Mouse (Mus musculus) spleen, adult 2 months (tissue): ENCODE results near the gene Chst11. TPM values are rescaled to one million over a fixed set of nuclear protein-coding genes. Genes with fewer than 3 reads are reported as not detected.

Experiments used
- DNase-seq, 2 experiments: peaks; one replicate each; pipeline versions ENCODE4 v3.0.0 to v3.0.0-alpha.2; 2012 to 2021; ENCODE audit warnings: low spot score in 2 of 2, low read depth in 1 of 2
- H3K27ac ChIP-seq: fragments of 200-500 bp; 2 replicates; pipeline ENCODE4 v1.5.1; 2012; ENCODE audit warnings: low read length, inconsistent platforms; ENCODE audit not compliant: insufficient read depth
- H3K27me3 ChIP-seq: fragments of 200-500 bp; 2 replicates; pipeline ENCODE4 v1.6.1; 2012; ENCODE audit warnings: mild to moderate bottlenecking, moderate library complexity, low read length, inconsistent platforms; ENCODE audit not compliant: control insufficient read depth, insufficient read depth
- H3K36me3 ChIP-seq: fragments of 200-500 bp; 2 replicates; pipeline ENCODE4 v1.6.1; 2012; ENCODE audit warnings: mild to moderate bottlenecking, low read length, inconsistent platforms; ENCODE audit not compliant: control insufficient read depth, insufficient read depth
- H3K4me1 ChIP-seq: fragments of 200-500 bp; 2 replicates; pipeline ENCODE4 v1.6.1; 2011; ENCODE audit warnings: inconsistent platforms; ENCODE audit not compliant: control insufficient read depth, insufficient read depth, insufficient read length
- H3K4me3 ChIP-seq: fragments of 200-500 bp; 2 replicates; pipeline ENCODE4 v1.5.1; 2011; ENCODE audit warnings: mild to moderate bottlenecking, inconsistent platforms; ENCODE audit not compliant: insufficient read depth, insufficient read length; ENCODE audit errors: extremely low read depth
- CTCF ChIP-seq: fragments of 200-500 bp; IDR thresholded peaks from 2 replicates; pipeline ENCODE4 v1.5.1; 2011; ENCODE audit warnings: mild to moderate bottlenecking, inconsistent platforms; ENCODE audit not compliant: insufficient read depth, insufficient read length, insufficient replicate concordance; ENCODE audit errors: extremely low read depth
- POLR2A ChIP-seq: fragments of 200-500 bp; IDR thresholded peaks from 2 replicates; pipeline ENCODE4 v1.6.1; 2011; ENCODE audit warnings: low read depth, low read length, inconsistent platforms
- WGBS: fragments of 180-500 bp; shearing (Covaris S2); methylation state at CpG from one replicate; pipeline ENCODE4 v1.1.7; 2018; 5-methylcytosine and 5-hydroxymethylcytosine counted together
- polyA plus RNA-seq: library from polyadenylated mRNA; depleted of rRNA; stranded (reverse); fragments of >200 nt; gene quantifications from 2 replicates; pipeline ENCODE4 v1.2.3, GENCODE M21; 2012

Chst11 gene
- polyA plus RNA-seq, 1 experiment = 9.2 TPM

DNA sequence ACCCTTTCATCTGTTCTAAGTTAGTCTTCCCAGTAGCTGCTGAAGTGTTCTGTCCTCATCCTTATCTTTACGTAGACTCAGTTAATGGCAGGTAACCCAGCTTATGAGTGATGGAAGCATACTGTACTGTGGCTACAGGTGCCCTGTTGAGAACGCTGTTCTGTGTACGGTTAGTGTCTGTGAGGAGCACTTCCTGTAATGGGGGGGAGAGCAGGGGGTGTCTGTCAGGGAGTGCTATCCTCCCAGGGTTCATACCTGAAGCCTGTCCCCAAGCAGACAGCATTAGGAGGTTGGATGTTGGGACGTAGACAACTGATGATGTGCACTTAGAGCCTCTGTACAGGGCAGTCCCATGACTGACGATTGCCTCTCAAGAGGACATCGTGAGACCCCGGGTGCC is 18.6 kb downstream of the Chst11 start:
- WGBS = 49% methylated on average over 7 of the region's 7 CpGs
- no peak for DNase-seq
- Histone ChIP-seq H3K4me3 (no peak overlapping the region), H3K36me3 (no peaks in the 10 kb centered on the region), H3K27ac (peak overlapping the region; percentile 54; the same call in 1 of the 2 replicates), H3K4me1 (peaks cover 24% of the 10 kb centered on the region), H3K27me3 (no peaks in the 10 kb centered on the region)
- TF ChIP-seq POLR2A (no peak), CTCF (no peak)

DNA sequence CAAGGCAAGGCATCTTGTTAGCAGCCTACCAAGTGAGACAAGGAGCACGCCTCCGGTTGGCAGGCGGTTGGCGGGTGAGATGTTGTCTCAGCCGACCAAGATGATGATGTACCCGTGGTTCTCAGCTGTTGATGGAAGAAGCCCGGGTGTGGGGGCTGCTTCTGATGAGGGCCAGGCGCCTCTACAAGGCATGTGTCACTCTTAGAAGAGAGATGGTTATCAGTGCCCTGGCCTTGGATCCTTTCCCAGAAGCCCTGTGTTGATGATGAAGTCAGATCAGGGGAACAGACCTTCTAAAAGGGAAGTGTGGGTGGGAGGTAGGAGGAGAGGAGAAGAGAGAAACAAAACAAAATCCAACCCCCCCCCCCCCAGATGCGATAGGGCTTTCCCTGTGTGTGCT is 19.1 kb downstream of the Chst11 start:
- no peaks in the 10 kb centered on the region for H3K27me3 ChIP-seq
- no peak for TF ChIP-seq CTCF
- no peak for TF ChIP-seq POLR2A
- DNase-seq = peak in 1 of 2 experiments; percentile 24
- H3K27ac ChIP-seq = peak overlapping the region; percentile 54; the same call in 1 of the 2 replicates
- no peak overlapping the region for H3K4me3 ChIP-seq
- H3K4me1 ChIP-seq = peaks cover 24% of the 10 kb centered on the region
- no peaks in the 10 kb centered on the region for H3K36me3 ChIP-seq
- WGBS = 15% methylated on average over 9 of the region's 9 CpGs

DNA sequence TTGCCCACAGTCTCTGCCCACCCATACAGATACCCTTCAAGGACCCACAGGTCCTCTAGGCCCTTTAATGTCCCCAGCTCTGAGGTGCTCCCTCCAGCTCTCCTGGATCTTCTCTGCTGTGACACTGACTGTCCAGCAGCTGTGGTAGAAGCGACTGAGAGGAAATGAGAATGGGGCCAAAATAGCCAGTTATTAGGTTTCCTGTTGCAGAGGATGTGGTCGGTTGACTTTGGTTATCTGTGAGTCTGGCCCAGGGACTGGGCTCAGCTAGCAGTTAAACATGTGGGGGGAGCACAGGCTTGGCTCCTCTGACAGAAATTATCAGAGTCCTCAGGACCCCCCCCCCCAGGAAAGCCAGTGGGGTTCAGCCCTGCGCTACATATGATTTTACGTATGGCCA is 19.7 kb downstream of the Chst11 start:
- peaks cover 24% of the 10 kb centered on the region for H3K4me1 ChIP-seq
- peak in 1 of 2 experiments; percentile 35 for DNase-seq
- H3K27ac ChIP-seq = peak overlapping the region; percentile 68

DNA sequence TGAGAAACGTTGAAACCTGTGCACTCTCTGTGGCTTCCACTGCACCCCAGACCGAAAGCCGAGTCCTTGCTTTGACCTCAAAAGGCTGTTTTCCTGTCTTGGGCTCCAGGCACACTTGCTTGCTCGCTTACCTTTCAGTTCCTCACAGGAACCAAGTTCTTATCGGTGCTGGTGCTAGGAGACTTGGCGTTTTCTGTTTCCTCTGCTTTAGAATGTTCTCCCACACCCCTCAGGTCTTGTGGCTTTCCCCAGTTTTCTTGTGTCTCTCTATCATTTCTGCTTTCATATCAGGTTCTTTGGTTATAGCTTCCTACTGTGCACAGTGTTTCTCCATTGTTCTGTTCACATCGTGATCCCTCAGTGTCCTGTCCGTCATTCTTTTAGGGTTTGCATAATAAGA is 21.0 kb downstream of the Chst11 start:
- WGBS = 23% methylated on average over 8 of the region's 8 CpGs
- peak in 1 of 2 experiments; percentile 15 for DNase-seq
- Histone ChIP-seq H3K27me3 (no peaks in the 10 kb centered on the region), H3K4me1 (peaks cover 24% of the 10 kb centered on the region), H3K27ac (no peak overlapping the region), H3K36me3 (no peaks in the 10 kb centered on the region), H3K4me3 (no peak overlapping the region)
- no peak for TF ChIP-seq POLR2A
- TF ChIP-seq CTCF = no peak

More for the DNA sequence above, 19.7 kb downstream of the Chst11 start:
- Histone ChIP-seq H3K4me3 (no peak overlapping the region), H3K27me3 (no peaks in the 10 kb centered on the region), H3K36me3 (no peaks in the 10 kb centered on the region)
- no peak for TF ChIP-seq CTCF
- TF ChIP-seq POLR2A = no peak
- WGBS = 18% methylated on average over 4 of the region's 4 CpGs

DNA sequence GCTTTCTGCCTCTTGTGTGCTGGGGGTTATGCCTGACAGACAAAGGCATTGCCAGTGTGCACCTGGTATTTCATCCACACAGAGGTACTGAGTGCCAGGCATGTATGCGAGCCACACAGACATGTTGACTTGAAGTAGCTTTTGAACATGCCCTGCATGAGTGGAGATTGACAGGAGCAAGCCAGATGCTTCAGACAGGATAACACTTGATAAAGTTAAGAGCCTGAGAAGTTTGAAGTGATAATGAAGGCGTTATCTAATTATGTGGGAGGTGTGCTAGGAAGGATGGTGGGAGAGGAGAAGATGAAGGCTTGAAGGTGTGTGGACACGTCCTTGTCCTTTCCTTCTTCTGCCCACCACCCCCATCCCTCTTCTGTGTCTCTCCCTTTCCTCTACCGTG is 28.7 kb downstream of the Chst11 start:
- Histone ChIP-seq H3K36me3 (no peaks in the 10 kb centered on the region), H3K27me3 (no peaks in the 10 kb centered on the region), H3K27ac (no peak overlapping the region), H3K4me3 (no peak overlapping the region), H3K4me1 (no peaks in the 10 kb centered on the region)
- WGBS = 86% methylated on average over 4 of the region's 4 CpGs
- no peak for DNase-seq
- TF ChIP-seq POLR2A (no peak), CTCF (no peak)

DNA sequence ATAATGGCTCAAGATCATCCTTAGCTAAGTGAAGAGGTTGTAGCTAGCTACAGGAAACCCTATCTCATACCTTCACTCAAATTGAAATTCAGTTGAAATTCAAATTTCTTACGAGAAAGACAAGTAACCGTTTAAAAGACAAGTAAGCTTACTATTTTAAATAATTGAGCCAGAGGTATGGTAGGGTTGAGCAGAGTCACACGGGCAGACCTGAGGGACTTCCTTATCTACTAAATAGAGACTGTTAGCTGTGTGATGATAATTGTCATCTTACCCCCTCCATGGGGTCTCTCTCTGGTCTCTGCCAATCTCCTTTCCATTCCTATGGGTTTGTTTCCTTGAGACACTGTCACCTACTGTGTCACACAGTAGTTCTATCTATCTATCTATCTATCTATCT is 30.6 kb downstream of the Chst11 start:
- no peaks in the 10 kb centered on the region for H3K4me1 ChIP-seq
- WGBS = 75% methylated on average over 3 of the region's 3 CpGs
- no peak for DNase-seq
- no peak overlapping the region for H3K27ac ChIP-seq
- no peak overlapping the region for H3K4me3 ChIP-seq
- no peaks in the 10 kb centered on the region for H3K36me3 ChIP-seq
- TF ChIP-seq CTCF = no peak
- TF ChIP-seq POLR2A = no peak
- H3K27me3 ChIP-seq = no peaks in the 10 kb centered on the region

DNA sequence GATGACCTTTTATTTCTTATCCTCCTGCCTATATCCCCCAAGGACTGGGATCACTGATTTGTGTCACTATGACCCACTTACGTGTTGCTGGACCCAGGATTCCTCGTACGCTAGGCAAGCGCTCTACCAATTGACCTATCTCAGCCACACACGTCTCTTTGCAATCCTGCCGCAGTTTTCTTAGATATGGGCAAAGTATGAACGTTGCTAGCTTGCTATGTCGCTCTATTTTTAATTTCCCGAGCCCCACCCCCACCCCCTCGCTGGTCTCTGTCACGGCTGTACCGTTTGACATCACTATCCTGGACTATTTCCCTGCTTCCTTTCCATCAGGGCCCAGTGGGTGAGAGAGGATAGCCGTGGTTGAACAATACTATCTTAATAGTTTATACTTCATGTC is 31.5 kb downstream of the Chst11 start:
- no peak for DNase-seq
- Histone ChIP-seq H3K4me1 (no peaks in the 10 kb centered on the region), H3K36me3 (no peaks in the 10 kb centered on the region), H3K4me3 (no peak overlapping the region), H3K27me3 (no peaks in the 10 kb centered on the region), H3K27ac (no peak overlapping the region)
- TF ChIP-seq POLR2A (no peak), CTCF (no peak)
- WGBS = 79% methylated on average over 13 of the region's 13 CpGs
